Mouse (Mus musculus): ENCODE measurements around the gene 6330409D20Rik. TPM values are rescaled to one million over a fixed set of nuclear protein-coding genes. Genes with fewer than 3 reads are reported as not detected.

The 6330409D20Rik gene
- polyA plus RNA-seq, 1 experiment, result not detected

DNA sequence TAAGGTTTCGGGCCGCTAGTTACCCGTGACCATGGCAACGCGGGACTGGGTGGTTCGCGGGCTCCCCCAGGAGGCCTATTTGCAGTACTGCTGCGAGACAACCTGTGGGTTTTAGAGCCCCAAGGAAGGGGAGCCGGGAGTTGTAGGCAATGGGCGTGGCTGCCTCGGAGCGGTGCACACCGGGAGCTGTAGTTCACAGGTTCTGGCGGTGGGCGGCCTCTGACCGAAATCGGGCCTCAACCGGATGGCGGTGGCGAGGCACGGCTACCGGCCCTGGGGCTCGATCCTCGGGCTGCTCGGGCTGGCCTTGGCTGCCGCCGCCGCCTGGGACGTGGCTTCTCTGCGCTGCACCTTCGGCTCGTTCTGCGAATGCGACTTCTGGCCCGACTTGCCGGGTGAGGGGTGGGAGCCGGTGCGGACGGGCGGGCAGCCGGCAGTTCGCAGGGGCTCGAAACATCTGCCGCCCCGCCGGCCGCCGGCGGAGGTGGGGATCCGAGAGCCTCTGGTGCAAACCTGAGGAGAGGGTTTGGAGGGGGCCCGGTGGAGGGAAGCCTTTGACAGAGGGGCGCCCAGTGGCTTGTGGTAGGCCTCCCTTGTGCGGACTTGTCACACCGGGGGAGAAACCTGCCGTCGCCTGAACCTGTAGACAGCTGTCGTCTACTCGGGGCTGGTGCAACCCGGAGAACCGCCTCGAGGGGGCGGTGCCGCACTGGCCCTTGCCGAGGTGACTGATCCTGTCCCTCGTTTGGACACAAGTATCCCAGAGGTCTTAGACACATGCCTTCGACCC lies 16.4 kb upstream of the 6330409D20Rik start, which contains the start of gene Tor2a:
TSS of gene Tor2a (plus strand) at position 179 of the 790 bp plus-strand sequence.
- Histone ChIP-seq H3K4me3 (ENCODE audit: insufficient read depth, low read depth, low read length) (peak within 1 kb of the TSS; percentile 84), H3K4me1 (ENCODE audit: control insufficient read depth, insufficient read depth, low read length) (peaks cover 5% of the 10 kb centered on the region), H3K36me3 (ENCODE audit: control insufficient read depth, insufficient read depth, low read length) (peaks cover 1% of the 10 kb centered on the region; the same call in 1 of the 2 replicates), H3K27ac (ENCODE audit: insufficient read depth, low read depth, low read length) (peak within 1 kb of the TSS; percentile 80), H3K27me3 (replicated peaks; ENCODE audit: control insufficient read depth, insufficient read depth, low read length) (no peaks in the 10 kb centered on the region)
- DNase-seq, result peak; percentile 99
- WGBS, result under 1% methylated on average over 66 of the region's 66 CpGs
- TF ChIP-seq CTCF (conservative IDR thresholded peaks at IDR 0.05; ENCODE audit: insufficient read depth, insufficient read length, low read depth, low read length) (peak; percentile 91), POLR2A (IDR thresholded peaks at IDR 0.05; ENCODE audit: low read depth, low read length) (no peak)

GRCm38 (mm10) chr2:32756674-32757055 lies 15.8 kb upstream of the 6330409D20Rik start:
- no peak for DNase-seq
- TF ChIP-seq POLR2A (IDR thresholded peaks at IDR 0.05; ENCODE audit: low read depth, low read length) (no peak), CTCF (conservative IDR thresholded peaks at IDR 0.05; ENCODE audit: insufficient read depth, insufficient read length, low read depth, low read length) (no peak)
- Histone ChIP-seq H3K4me1 (ENCODE audit: control insufficient read depth, insufficient read depth, low read length) (peaks cover 5% of the 10 kb centered on the region), H3K36me3 (ENCODE audit: control insufficient read depth, insufficient read depth, low read length) (peaks cover 1% of the 10 kb centered on the region; the same call in 1 of the 2 replicates), H3K27ac (ENCODE audit: insufficient read depth, low read depth, low read length) (no peak overlapping the region; the same call in 1 of the 2 replicates), H3K4me3 (ENCODE audit: insufficient read depth, low read depth, low read length) (no peak overlapping the region), H3K27me3 (replicated peaks; ENCODE audit: control insufficient read depth, insufficient read depth, low read length) (no peaks in the 10 kb centered on the region)
- 33% methylated on average over 6 of the region's 6 CpGs for whole genome bisulfite sequencing

- no peak overlapping the region for H3K4me3 ChIP-seq (ENCODE audit: insufficient read depth, low read depth, low read length)
These were observed 11.4 kb upstream of the 6330409D20Rik start for GRCm38 (mm10) chr2:32752181-32752580.

GRCm38 (mm10) chr2:32751665-32752033 lies 10.8 kb upstream of the 6330409D20Rik start:
- no peak for DNase-seq
- peak overlapping the region; percentile 13; the same call in 1 of the 2 replicates for H3K27ac ChIP-seq (ENCODE audit: insufficient read depth, low read depth, low read length)
- no peaks in the 10 kb centered on the region for H3K27me3 ChIP-seq (replicated peaks; ENCODE audit: control insufficient read depth, insufficient read depth, low read length)
- H3K4me3 ChIP-seq (ENCODE audit: insufficient read depth, low read depth, low read length), result peak overlapping the region; percentile 43
- WGBS, result 24% methylated on average over 10 of the region's 10 CpGs
- TF ChIP-seq CTCF (conservative IDR thresholded peaks at IDR 0.05; ENCODE audit: insufficient read depth, insufficient read length, low read depth, low read length) (no peak), POLR2A (IDR thresholded peaks at IDR 0.05; ENCODE audit: low read depth, low read length) (no peak)
- H3K4me1 ChIP-seq (ENCODE audit: control insufficient read depth, insufficient read depth, low read length), result no peaks in the 10 kb centered on the region; the same call in 1 of the 2 replicates
- peaks cover 1% of the 10 kb centered on the region; the same call in 1 of the 2 replicates for H3K36me3 ChIP-seq (ENCODE audit: control insufficient read depth, insufficient read depth, low read length)

More at GRCm38 (mm10) chr2:32752181-32752580, 11.4 kb upstream of the 6330409D20Rik start:
- 65% methylated on average over 10 of the region's 10 CpGs for WGBS
- DNase-seq, result no peak
- H3K4me1 ChIP-seq (ENCODE audit: control insufficient read depth, insufficient read depth, low read length), result no peaks in the 10 kb centered on the region; the same call in 1 of the 2 replicates
- H3K36me3 ChIP-seq (ENCODE audit: control insufficient read depth, insufficient read depth, low read length), result peaks cover 1% of the 10 kb centered on the region; the same call in 1 of the 2 replicates
- no peak overlapping the region for H3K27ac ChIP-seq (ENCODE audit: insufficient read depth, low read depth, low read length)
- no peaks in the 10 kb centered on the region for H3K27me3 ChIP-seq (replicated peaks; ENCODE audit: control insufficient read depth, insufficient read depth, low read length)
- TF ChIP-seq CTCF (conservative IDR thresholded peaks at IDR 0.05; ENCODE audit: insufficient read depth, insufficient read length, low read depth, low read length) (peak; percentile 44), POLR2A (IDR thresholded peaks at IDR 0.05; ENCODE audit: low read depth, low read length) (no peak)

DNA sequence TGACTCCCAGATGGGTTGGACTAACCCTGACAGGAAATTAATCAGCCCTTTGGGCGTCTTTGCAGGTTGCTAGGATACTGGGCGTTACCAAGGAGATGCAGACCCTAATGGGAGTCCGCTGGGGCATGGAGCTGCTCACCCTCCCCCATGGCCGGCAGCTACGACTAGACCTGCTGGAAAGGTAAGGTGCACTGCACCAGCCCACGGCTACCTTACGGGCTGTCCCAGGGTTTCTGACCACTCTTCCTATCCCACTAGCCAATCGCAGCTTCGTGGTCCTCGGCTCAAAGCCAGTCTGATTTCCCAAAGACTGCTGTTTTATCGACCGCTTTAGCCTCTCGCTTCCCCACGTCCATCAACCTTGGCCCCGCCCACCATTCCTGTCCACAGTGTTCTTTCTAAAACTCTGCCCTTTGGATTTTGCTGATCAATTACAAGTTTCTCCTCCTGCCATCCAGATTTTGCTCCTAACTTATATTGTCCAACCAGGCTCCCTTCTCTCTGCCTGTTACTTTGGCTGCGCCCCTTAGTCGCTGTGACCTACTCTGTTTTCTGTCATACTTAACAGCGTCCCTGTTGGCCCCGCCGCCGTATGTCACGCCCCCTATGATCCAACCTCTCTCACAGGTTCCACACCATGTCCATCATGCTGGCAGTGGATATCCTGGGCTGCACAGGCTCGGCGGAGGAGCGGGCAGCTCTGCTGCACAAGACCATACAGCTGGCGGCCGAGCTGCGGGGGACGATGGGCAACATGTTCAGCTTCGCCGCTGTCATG lies 10.3 kb upstream of the 6330409D20Rik start:
- H3K4me3 ChIP-seq (ENCODE audit: insufficient read depth, low read depth, low read length), result peak overlapping the region; percentile 43
- peaks cover 1% of the 10 kb centered on the region; the same call in 1 of the 2 replicates for H3K36me3 ChIP-seq (ENCODE audit: control insufficient read depth, insufficient read depth, low read length)
- no peak for TF ChIP-seq CTCF (conservative IDR thresholded peaks at IDR 0.05; ENCODE audit: insufficient read depth, insufficient read length, low read depth, low read length)
- TF ChIP-seq POLR2A (IDR thresholded peaks at IDR 0.05; ENCODE audit: low read depth, low read length), result no peak
- peak overlapping the region; percentile 37; the same call in 1 of the 2 replicates for H3K27ac ChIP-seq (ENCODE audit: insufficient read depth, low read depth, low read length)
- no peaks in the 10 kb centered on the region for H3K27me3 ChIP-seq (replicated peaks; ENCODE audit: control insufficient read depth, insufficient read depth, low read length)
- peak; percentile 93 for DNase-seq
- H3K4me1 ChIP-seq (ENCODE audit: control insufficient read depth, insufficient read depth, low read length), result no peaks in the 10 kb centered on the region
- 26% methylated on average over 31 of the region's 31 CpGs for WGBS

- peaks cover 1% of the 10 kb centered on the region; the same call in 1 of the 2 replicates for H3K36me3 ChIP-seq (ENCODE audit: control insufficient read depth, insufficient read depth, low read length)
- H3K27me3 ChIP-seq (replicated peaks; ENCODE audit: control insufficient read depth, insufficient read depth, low read length), result no peaks in the 10 kb centered on the region
- no peak overlapping the region for H3K27ac ChIP-seq (ENCODE audit: insufficient read depth, low read depth, low read length)
- H3K4me1 ChIP-seq (ENCODE audit: control insufficient read depth, insufficient read depth, low read length), result no peaks in the 10 kb centered on the region
- WGBS, result 74% methylated on average over 7 of the region's 7 CpGs
- no peak for DNase-seq
- TF ChIP-seq POLR2A (IDR thresholded peaks at IDR 0.05; ENCODE audit: low read depth, low read length) (no peak), CTCF (conservative IDR thresholded peaks at IDR 0.05; ENCODE audit: insufficient read depth, insufficient read length, low read depth, low read length) (no peak)
- H3K4me3 ChIP-seq (ENCODE audit: insufficient read depth, low read depth, low read length), result no peak overlapping the region
These were observed 9.4 kb upstream of the 6330409D20Rik start for GRCm38 (mm10) chr2:32750199-32750598.
